Mouse (Mus musculus) heart, postnatal 0 days (tissue): ENCODE results near the gene Dusp7.

Experiments
- CTCF ChIP-seq: IDR thresholded peaks from 2 replicates; pipeline ENCODE4 v1.5.1; 2016; ENCODE audit warnings: antibody characterized with exemption, control low read depth, low read depth
- EP300 ChIP-seq: IDR thresholded peaks from 2 replicates; pipeline ENCODE4 v1.6.1; 2016; ENCODE audit warnings: antibody characterized with exemption, low read depth

- no peak for TF ChIP-seq CTCF
- TF ChIP-seq EP300 = no peak
Measured at GRCm38 (mm10) chr9:106398667-106399311, 30.4 kb downstream of the Dusp7 start.
